Mouse (Mus musculus) brown adipose tissue, adult 24 weeks (tissue): ENCODE results near the gene Slc6a16. TPM values are rescaled to one million over a fixed set of nuclear protein-coding genes. Genes with fewer than 3 reads are reported as not detected.

ENCODE experiments used
- H3K27ac ChIP-seq: fragments of 200-500 bp; replicated peaks from 2 replicates; pipeline ENCODE4 v1.5.1; 2012; ENCODE audit warnings: low read depth, mild to moderate bottlenecking, low read length
- H3K4me1 ChIP-seq: fragments of 200-500 bp; 2 replicates; pipeline ENCODE4 v1.6.1; 2012; ENCODE audit warnings: low read length, mixed read lengths; ENCODE audit not compliant: control insufficient read depth, insufficient read depth, insufficient read length
- H3K4me3 ChIP-seq: fragments of 200-500 bp; 2 replicates; pipeline ENCODE4 v1.5.1; 2012; ENCODE audit warnings: low read depth, mild to moderate bottlenecking, low read length, moderate library complexity; ENCODE audit not compliant: insufficient read depth
- polyA plus RNA-seq: library from polyadenylated mRNA; stranded (reverse); fragments of >200 nt; gene quantifications from 2 replicates; pipeline ENCODE4 v1.2.4, GENCODE M21; 2012; ENCODE audit not compliant: missing spikeins, insufficient read depth, insufficient read length

Slc6a16 gene
- not detected in 2 replicates for polyA plus RNA-seq

DNA sequence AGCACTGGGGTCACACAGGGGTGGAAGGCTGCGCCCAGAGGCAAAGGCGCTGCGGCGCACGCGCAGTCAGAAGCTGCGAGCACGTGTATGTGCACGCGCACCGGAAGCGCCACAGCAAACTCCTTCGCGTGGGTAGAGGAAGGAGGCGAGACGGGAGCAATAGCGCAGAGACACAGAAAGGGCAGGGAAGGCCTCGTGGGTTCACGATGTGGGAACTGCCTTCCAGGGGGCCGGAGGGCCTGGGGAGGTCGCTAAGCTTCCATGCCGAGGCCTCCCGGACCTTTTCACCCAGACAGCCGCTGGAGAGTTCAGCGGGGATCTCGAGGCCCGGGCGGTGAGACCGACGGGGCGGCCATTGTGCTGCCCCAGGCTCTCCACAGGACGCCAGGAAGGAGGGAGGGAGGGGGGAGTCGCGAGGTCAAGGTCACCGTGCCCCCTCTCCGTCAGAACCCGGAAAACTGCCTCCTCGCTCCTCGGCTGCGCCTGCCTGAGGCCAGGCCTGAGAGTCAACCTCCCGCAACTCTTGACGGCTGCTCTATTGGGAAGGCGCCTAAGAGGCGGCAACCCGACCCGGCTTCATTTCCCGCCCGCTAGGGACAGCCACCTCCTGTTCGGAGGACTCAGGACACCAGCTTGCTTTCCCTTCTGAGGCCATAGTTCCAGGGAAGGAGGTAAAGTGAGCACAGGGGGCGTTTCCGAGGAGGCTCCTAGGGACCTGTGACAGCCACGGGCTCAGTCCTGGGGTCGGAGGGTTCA is at the start of gene Slc6a16:
TSS of gene Slc6a16 (plus strand) at position 453 of the 756 bp plus-strand sequence.
- H3K4me3 ChIP-seq: no peak within 1 kb of the TSS
- H3K4me1 ChIP-seq: peaks cover 4% of the 10 kb centered on the region; the same call in 1 of the 2 replicates

DNA sequence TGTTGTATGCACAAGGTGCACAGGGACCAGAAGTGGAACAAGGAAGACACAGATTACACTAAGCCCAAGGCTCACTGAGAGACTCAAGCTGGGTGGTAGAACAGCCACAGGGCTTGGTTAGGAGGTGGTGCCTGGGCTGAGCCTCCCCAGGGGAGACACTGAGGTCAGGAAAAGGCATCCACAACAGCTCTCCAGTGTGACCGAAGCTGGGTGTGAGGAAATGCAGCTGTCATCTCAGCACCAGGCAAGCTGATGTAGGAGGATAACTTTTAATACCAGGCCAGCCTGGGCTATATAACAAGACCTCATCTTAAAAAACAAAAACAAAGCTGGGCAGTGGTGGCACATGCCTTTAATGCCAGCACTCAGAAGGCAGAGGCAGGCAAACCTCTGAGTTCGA is 49.7 kb upstream of the Slc6a16 start:
- no peak overlapping the region for H3K27ac ChIP-seq
- no peaks in the 10 kb centered on the region for H3K4me1 ChIP-seq
- H3K4me3 ChIP-seq: no peak overlapping the region

More for the DNA sequence above, at the start of gene Slc6a16:
- H3K27ac ChIP-seq: no peak within 1 kb of the TSS

DNA sequence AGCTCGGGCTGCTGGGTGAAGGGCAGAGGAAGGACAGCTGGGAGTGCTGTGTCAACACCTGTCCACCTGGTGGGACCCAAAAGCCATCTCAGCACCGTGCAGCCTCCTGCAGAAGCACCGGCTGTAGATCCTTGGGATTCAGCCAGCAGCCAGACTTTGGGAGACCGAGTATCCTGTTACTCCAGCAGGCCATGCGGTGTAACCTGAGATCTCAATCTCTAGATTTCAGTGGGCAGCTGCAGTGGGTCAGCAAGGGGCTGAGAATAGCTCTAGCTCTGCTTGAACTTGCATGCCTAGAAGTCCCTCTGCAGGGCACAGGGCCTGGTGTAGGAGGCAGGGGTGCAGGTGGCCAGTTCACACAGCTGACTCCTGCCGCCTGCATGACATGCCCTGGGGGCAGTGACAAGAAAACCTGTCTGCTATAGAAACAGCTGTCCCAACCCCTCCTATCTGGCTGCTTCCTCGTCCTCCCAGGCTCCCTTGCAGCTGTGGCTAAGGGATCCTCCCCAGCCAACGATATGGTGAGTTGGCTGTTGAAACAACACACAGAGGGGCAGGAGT is 49.0 kb upstream of the Slc6a16 start:
- Histone ChIP-seq H3K27ac (no peak overlapping the region), H3K4me3 (no peak overlapping the region), H3K4me1 (no peaks in the 10 kb centered on the region)

DNA sequence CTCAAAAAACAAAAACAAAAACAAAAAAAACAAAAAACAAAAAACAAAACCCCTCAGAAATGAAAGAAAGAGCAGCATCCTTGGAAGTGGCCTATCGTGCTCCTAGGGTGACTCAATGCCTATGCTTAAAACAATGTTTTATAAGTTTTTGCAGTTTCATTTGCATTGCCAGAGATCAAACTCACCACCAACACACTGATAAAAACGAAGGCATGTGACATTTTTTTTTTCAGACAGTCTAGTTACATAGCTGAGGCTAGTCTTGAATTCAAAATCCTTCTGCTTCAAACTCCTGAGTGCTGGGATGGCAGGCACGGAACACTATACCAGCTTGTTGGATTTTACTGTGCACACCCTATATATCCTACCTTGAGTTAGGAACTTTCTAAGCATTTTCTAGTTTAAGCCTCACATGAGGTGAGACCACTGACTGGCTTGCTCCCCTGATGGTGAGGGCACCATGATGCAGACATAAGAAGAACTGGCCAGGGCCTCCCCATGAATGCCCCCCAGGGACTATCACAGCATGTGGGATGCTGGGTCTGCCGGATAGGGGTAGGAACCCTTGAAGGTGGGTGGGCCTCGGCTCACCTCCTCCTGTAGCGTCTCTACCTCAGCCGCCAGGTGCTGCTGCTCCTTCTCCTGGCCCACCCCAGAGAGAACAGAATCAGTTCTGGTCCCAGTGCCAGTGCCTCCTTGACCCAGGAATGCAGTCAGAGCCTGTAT is 48.1 kb upstream of the Slc6a16 start:
- H3K4me1 ChIP-seq: no peaks in the 10 kb centered on the region
- H3K4me3 ChIP-seq: no peak overlapping the region
- H3K27ac ChIP-seq: no peak overlapping the region

DNA sequence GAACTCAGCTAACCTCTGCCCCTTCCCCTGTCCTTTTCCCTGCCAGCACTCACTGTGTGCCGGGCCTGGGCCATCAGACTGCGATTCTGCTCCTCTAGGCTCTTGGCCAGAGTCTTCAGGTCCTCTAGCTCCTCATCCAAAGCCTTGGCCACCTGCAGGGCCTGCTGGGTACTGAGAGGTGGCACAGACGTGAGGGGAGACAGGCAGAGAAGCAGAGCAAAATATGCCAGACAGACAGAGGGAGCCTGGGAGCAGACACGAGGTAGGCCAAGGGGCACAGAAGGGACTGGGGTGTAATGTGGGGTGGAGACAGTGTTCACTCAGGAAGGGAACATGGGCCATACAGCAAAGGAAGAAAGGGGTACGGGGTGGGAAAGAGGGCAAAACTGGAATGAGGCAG is 47.5 kb upstream of the Slc6a16 start:
- Histone ChIP-seq H3K27ac (no peak overlapping the region), H3K4me3 (no peak overlapping the region), H3K4me1 (no peaks in the 10 kb centered on the region)

DNA sequence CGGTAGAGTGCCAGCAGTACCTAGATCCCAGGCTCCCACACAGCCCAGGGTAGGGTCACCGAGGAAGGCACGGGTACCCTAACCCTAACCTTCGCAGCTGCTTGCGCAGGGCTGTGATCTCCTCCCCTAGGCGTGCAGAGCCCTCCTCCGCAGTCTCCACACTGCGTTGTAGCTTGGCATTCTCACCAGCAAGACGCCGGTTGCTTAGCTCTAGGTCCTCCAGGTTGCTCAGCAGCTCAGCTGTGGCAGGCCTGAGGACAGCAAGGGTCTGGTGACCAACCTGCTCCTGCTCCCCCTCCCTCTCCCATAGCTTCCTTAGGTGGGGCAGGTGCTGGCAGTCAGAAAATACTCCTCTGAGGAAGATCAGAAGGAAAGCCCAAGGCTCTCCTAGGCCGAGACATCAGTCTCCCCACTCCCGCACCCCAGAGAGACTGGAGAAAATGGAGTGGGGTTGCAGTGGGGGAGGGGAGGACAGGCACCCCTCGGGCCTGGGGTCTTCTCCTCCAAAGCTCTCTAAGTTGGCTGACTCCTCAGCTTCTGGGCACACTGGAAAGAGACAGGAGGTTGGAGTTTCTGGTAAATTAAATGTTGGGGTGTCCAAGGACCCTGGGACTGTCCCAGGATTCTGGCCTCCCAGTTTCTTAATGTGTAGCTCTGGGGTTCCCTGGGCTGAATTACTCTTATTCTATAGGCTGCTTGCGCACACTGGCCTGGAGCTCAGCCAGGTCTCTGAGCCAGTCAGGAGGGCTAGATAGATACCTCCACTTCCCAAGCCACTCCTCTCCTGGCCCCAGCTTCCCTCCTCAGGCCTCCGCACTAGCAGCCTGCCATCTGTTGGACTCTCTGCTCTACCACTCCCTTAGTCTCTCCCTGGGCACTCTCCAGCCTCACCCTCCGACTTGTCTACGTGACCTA is 46.8 kb upstream of the Slc6a16 start:
- Histone ChIP-seq H3K27ac (no peak overlapping the region), H3K4me3 (no peak overlapping the region), H3K4me1 (no peaks in the 10 kb centered on the region)

DNA sequence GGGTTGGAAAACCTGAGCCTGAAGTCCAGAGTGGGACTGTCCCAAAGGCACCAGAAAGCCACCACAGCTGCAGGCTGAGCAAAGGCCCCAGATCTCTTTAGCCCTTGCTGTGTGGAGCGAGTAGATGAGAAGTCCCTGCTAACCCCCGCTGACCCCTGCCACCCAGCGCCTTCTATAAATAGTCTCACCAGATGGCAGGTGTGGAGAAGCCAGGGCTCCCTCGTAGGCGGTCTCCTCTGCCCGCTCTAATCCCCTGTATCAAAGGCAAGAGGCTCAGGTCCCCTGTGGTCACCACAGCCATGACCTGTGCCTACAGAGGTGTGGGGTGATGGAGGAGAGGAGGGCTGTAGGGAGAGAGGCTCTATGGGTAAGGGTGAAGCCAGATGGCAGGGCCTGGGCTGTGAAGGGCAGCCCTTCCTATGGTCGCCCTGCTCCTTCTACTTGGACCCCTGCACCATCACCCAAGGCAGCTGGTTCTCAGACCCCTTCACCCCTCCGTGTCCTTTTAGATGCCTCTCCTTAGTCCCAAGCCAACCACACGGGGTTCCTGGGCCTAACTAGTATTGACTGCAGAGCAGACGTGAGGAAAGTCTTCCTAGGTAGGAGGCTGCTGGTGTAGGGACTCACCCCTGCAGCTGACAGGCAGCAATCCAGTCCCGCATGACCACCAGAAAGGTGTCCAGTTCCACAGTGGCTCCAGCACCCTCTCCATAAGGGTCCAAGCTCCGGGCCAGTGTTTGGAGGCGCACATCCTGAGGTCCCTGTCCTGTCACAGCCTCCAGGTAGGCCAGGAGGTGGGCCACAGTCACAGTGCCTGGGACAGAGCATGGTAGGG is 45.3 kb upstream of the Slc6a16 start:
- no peak overlapping the region for H3K27ac ChIP-seq
- no peak overlapping the region for H3K4me3 ChIP-seq

DNA sequence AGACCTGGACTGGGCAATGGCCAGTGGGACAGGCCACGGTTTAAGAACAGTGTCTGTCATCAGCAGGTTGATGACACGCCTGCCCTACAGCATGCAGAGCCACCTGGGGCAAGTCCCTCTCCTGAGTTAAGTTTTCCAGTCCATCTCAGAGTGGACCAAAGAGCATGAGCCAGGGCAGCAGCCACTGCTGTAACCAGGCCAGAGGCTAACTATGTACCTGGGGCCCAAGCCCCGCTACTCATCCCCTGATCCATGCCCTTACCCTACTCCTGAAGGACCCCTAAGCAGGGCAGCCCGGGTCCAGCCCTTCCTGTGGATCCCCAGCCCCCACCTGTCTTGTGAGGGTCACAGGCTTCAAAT is 44.7 kb upstream of the Slc6a16 start:
- H3K4me1 ChIP-seq: no peaks in the 10 kb centered on the region
- H3K27ac ChIP-seq: no peak overlapping the region
- no peak overlapping the region for H3K4me3 ChIP-seq

More for the DNA sequence above, 45.3 kb upstream of the Slc6a16 start:
- H3K4me1 ChIP-seq: no peaks in the 10 kb centered on the region

DNA sequence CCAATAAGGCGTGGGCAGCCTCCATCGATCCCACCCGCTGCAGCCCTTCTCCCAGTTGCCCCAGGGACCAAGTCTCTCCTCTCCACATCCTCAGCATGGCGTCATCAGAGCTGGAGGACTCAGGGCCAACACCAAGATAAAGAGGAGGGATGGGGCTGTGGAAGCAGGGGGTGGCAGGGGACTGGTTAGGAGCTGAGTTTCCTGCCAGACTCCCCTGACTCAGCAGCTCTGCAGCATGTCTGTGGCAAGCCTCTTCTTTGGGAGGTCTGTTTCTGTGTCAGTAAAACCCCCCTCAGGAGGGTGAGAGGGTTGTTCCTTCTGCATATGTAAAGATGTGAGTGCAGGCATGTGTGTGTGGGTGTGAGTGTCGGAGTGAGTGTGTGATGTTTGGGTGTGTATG is 43.9 kb upstream of the Slc6a16 start:
- Histone ChIP-seq H3K4me1 (no peaks in the 10 kb centered on the region), H3K4me3 (no peak overlapping the region), H3K27ac (no peak overlapping the region)

DNA sequence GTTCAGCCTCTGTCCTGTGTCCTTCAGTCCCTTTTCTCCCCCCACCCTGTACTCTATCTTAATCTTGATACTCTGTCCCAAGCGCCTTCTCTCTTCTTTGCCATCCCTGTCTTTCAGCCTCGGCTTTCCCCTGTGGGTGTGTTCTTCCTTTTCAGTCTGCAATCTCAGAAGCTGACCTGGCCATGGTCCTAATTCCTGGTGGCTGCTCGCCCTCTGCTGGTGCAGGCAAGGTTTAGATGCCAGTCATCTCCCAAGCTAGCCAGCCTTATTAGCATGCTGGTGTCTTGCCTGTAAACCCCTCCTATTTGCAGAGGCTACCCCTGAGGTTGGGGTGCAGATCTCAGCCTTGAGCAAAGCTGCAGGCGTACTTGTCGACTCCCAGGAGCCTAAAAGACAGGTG is 42.5 kb upstream of the Slc6a16 start:
- Histone ChIP-seq H3K4me3 (no peak overlapping the region), H3K27ac (no peak overlapping the region), H3K4me1 (no peaks in the 10 kb centered on the region)

DNA sequence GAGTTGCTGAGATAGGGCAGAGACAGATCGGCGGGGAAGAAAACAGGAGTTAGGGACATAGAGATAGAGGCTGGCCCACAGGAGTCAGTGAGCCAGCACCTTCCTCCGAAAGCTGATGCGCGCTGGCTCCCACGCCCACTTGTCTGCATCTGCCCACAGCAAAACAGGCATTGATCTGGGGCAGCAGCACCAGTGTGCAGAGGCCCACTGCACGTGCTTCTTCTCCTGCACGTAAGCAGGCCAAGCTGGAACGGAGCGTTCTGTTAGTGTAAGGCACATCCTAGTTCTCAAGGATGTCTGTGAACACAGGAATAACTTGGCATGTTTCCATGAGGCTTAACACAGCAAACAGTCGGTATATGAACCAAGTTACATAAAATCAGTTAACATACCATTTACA is 41.9 kb upstream of the Slc6a16 start:
- Histone ChIP-seq H3K4me1 (no peaks in the 10 kb centered on the region), H3K27ac (no peak overlapping the region), H3K4me3 (no peak overlapping the region)

DNA sequence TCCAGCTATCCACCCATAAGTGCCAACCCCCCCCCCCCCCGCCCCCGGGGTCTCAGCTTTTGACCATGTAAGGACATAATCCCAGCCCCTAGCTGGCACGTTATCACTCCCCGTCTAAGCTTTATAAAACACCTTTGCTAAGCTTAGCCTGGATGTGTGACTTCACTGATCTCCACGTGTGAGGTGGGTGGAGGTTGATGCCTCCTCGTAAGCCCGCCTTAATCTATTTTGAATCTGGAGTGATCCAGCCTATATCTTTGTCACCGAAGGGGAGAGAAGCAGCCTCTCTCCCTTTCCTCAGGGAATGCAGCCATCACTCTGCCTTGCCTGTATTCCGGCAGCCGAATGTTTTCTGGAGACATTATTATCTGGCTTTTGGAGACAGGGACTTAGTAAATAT is 38.2 kb upstream of the Slc6a16 start:
- Histone ChIP-seq H3K4me3 (no peak overlapping the region), H3K27ac (no peak overlapping the region), H3K4me1 (no peaks in the 10 kb centered on the region)

DNA sequence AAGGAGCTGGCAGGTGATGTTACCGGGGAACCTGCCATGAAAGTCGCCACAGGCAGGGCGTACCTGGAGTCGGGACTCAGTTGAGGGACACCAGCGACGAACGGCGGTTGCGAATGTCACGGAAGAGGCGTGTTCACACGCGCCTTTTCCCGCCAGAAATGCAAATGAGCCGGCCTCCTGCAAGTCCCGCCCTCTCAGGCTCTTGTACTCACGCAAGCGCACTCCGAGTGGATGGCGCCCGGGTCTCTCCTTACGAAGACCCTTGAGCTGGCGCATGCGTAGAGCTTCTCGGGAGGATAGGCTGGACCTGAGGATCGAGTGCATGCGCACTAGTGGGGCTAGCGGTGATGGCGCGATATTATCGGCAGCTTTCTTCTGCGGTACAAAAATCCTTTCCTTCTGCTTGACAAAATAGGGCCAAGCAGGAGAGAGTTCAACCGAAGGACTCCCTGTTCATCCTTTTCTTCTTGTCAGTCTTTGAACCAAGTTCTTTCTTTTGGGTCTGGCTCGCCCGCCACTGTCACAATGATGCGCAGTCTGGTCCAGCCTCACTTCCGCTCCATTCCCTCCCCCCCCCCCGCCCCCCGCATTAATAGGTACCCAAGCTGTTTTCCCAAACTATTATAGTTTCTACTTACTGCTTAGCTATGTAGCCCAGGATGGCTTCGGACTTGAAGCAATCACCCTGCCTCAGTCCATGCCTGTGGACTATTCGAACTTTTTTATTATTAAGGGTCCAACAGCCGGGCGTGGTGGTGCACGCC is 36.3 kb upstream of the Slc6a16 start, which contains the start of gene Ccdc155:
TSS of gene Ccdc155 (minus strand) at position 513 of the 764 bp plus-strand sequence.
- no peak within 1 kb of the TSS for H3K27ac ChIP-seq

More for the DNA sequence above, 36.3 kb upstream of the Slc6a16 start, which contains the start of gene Ccdc155:
- Histone ChIP-seq H3K4me1 (no peaks in the 10 kb centered on the region), H3K4me3 (peak within 1 kb of the TSS; percentile 50)
